Mouse (Mus musculus): ENCODE data around the gene 2010300C02Rik. TPM values are rescaled to one million over a fixed set of nuclear protein-coding genes. Genes with fewer than 3 reads are reported as not detected.

Gene 2010300C02Rik
- polyA plus RNA-seq, 1 experiment from 2014 or later, result 7.2 TPM

DNA sequence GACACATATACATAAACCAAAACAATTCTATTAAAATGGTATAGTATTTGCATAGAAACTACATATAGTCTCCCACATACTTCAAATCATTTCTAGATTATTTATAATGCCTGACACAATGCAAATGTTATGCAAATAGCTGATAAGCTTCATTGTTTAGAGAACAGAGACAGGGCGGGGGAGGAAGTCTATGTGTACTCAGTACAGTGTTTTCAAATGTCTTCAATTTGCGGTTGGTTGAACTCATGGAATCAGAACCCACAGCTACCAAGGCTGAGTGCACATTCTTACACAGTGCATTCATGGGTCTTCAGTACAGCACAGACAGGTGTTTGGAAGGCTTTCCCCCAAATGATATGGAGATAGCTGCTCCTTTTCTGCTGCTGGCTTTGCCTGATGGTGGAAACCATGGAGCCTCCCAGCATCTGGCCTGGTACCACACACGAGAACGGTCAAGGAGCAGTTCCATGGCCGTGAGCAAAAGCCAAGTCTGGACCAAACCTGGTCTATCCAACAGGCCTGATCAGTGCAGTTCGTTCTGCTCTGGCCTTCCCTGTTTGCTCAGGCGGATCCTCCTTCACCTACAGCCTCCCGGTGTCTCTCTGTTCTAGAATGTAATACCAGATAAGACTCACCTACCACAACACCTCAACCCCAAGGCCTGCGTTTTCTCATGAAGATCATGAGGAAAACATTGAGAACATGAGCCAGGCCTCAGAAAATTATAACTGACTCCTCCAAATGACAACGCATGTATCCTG, 8.1 kb downstream of the 2010300C02Rik start:
- Histone ChIP-seq H3K4me2 (replicated peaks; ENCODE audit: low read depth) (no peak overlapping the region), H3K4me3 (ENCODE audit: low read depth, low read length) (no peak overlapping the region), H3K9ac (ENCODE audit: low read depth, low read length) (no peak overlapping the region), H3K4me1 (replicated peaks; ENCODE audit: control insufficient read depth, insufficient read depth, low read length) (no peaks in the 10 kb centered on the region), H3K27me3 (replicated peaks; ENCODE audit: control insufficient read depth, insufficient read depth, low read length) (no peaks in the 10 kb centered on the region), H3K27ac (ENCODE audit: low read depth, low read length) (no peak overlapping the region; the same call in 1 of the 2 replicates), H3K9me3 (ENCODE audit: control insufficient read depth) (no peaks in the 10 kb centered on the region), H3K36me3 (ENCODE audit: control insufficient read depth, insufficient read depth) (no peaks in the 10 kb centered on the region)
- WGBS, result 61% methylated on average over 10 of the region's 10 CpGs
- no peak for TF ChIP-seq CTCF (IDR thresholded peaks at IDR 0.05; ENCODE audit: low read depth)
- ATAC-seq, result no peak

- TF ChIP-seq CTCF (IDR thresholded peaks at IDR 0.05; ENCODE audit: low read depth), result no peak
- H3K36me3 ChIP-seq (ENCODE audit: control insufficient read depth, insufficient read depth), result no peaks in the 10 kb centered on the region
- H3K4me2 ChIP-seq (replicated peaks; ENCODE audit: low read depth), result no peak overlapping the region
- H3K27me3 ChIP-seq (replicated peaks; ENCODE audit: control insufficient read depth, insufficient read depth, low read length), result no peaks in the 10 kb centered on the region
- no peak for ATAC-seq
- H3K4me1 ChIP-seq (replicated peaks; ENCODE audit: control insufficient read depth, insufficient read depth, low read length), result no peaks in the 10 kb centered on the region
- H3K4me3 ChIP-seq (ENCODE audit: low read depth, low read length), result no peak overlapping the region
- H3K9me3 ChIP-seq (ENCODE audit: control insufficient read depth), result no peaks in the 10 kb centered on the region
- 96% methylated on average over 5 of the region's 5 CpGs for WGBS
- no peak overlapping the region for H3K27ac ChIP-seq (ENCODE audit: low read depth, low read length)
- no peak overlapping the region for H3K9ac ChIP-seq (ENCODE audit: low read depth, low read length)
Observed at GRCm38 (mm10) chr1:37711082-37711481, 8.8 kb downstream of the 2010300C02Rik start.

GRCm38 (mm10) chr1:37709736-37710135, 10.1 kb downstream of the 2010300C02Rik start:
- Histone ChIP-seq H3K4me3 (ENCODE audit: low read depth, low read length) (no peak overlapping the region), H3K4me2 (replicated peaks; ENCODE audit: low read depth) (no peak overlapping the region), H3K27me3 (replicated peaks; ENCODE audit: control insufficient read depth, insufficient read depth, low read length) (no peaks in the 10 kb centered on the region), H3K27ac (ENCODE audit: low read depth, low read length) (no peak overlapping the region), H3K36me3 (ENCODE audit: control insufficient read depth, insufficient read depth) (no peaks in the 10 kb centered on the region), H3K4me1 (replicated peaks; ENCODE audit: control insufficient read depth, insufficient read depth, low read length) (no peaks in the 10 kb centered on the region), H3K9me3 (ENCODE audit: control insufficient read depth) (no peaks in the 10 kb centered on the region), H3K9ac (ENCODE audit: low read depth, low read length) (no peak overlapping the region)
- 79% methylated on average over 8 of the region's 8 CpGs for WGBS
- ATAC-seq, result no peak
- TF ChIP-seq CTCF (IDR thresholded peaks at IDR 0.05; ENCODE audit: low read depth), result no peak

DNA sequence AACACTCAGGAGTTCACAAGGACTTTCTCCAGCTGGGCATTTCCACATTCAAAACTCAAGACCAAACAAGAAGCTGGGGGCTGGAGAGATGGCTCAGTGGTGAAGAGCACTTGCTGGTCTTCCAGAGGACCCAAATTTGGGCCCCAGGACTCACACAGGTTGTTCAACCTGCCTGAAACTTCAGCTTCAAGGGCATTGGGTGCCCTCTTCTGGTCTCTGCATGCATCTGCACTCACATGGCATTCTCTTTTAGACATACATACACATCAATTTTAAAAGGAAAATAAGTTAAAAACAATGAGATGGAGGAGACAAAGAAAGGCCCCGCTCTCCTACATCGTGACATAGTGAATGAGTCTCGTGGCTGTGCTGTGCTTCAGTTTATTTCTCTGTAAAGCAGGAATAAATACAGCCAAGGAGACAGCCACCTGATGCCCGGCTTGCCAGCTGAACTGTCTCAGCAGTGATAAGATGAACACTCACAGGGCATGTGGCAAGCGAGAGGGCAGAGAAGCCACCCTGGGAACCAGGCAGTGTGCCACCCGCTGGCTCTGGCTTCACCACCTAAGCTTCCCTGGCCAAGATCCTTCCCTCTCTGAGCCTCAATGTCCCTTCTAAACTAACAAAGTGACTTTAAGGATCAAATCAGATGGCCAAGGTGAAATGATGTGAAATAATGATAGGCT, 11.5 kb downstream of the 2010300C02Rik start:
- H3K27me3 ChIP-seq (replicated peaks; ENCODE audit: control insufficient read depth, insufficient read depth, low read length), result no peaks in the 10 kb centered on the region
- no peaks in the 10 kb centered on the region for H3K9me3 ChIP-seq (ENCODE audit: control insufficient read depth)
- H3K4me3 ChIP-seq (ENCODE audit: low read depth, low read length), result no peak overlapping the region
- H3K9ac ChIP-seq (ENCODE audit: low read depth, low read length), result no peak overlapping the region
- ATAC-seq, result no peak
- TF ChIP-seq CTCF (IDR thresholded peaks at IDR 0.05; ENCODE audit: low read depth), result peak; percentile 48
- H3K4me1 ChIP-seq (replicated peaks; ENCODE audit: control insufficient read depth, insufficient read depth, low read length), result no peaks in the 10 kb centered on the region
- no peak overlapping the region for H3K27ac ChIP-seq (ENCODE audit: low read depth, low read length)
- no peak overlapping the region for H3K4me2 ChIP-seq (replicated peaks; ENCODE audit: low read depth)
- 93% methylated on average over 6 of the region's 6 CpGs for WGBS
- no peaks in the 10 kb centered on the region for H3K36me3 ChIP-seq (ENCODE audit: control insufficient read depth, insufficient read depth)

DNA sequence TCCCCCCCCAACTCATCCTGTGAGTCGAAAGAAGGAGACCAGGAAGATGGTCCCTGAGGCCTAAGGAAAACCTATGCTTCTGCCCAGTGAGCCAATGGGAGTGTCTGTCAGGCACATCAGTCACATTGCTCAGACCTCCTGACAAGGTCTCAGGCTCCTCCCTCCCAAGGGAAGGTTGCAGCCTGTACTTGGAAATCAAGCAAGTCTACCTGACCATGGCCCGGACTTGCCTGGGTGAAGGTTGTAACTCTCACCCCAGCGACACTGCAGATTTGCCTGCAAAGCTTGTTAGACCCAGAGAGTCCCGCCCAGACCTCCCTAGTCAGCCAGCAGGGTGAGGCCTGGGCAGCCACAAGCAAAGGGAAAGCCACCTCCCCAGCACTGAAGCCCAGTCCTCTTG, 17.6 kb downstream of the 2010300C02Rik start:
- no peaks in the 10 kb centered on the region for H3K9me3 ChIP-seq (ENCODE audit: control insufficient read depth)
- no peaks in the 10 kb centered on the region for H3K4me1 ChIP-seq (replicated peaks; ENCODE audit: control insufficient read depth, insufficient read depth, low read length)
- H3K27me3 ChIP-seq (replicated peaks; ENCODE audit: control insufficient read depth, insufficient read depth, low read length), result no peaks in the 10 kb centered on the region
- no peak overlapping the region for H3K4me2 ChIP-seq (replicated peaks; ENCODE audit: low read depth)
- ATAC-seq, result no peak
- no peak overlapping the region for H3K9ac ChIP-seq (ENCODE audit: low read depth, low read length)
- H3K27ac ChIP-seq (ENCODE audit: low read depth, low read length), result no peak overlapping the region
- H3K4me3 ChIP-seq (ENCODE audit: low read depth, low read length), result no peak overlapping the region
- H3K36me3 ChIP-seq (ENCODE audit: control insufficient read depth, insufficient read depth), result no peaks in the 10 kb centered on the region
- 47% methylated on average over 4 of the region's 4 CpGs for WGBS
- no peak for TF ChIP-seq CTCF (IDR thresholded peaks at IDR 0.05; ENCODE audit: low read depth)

GRCm38 (mm10) chr1:37698852-37699439, 20.9 kb downstream of the 2010300C02Rik start:
- 72% methylated on average over 5 of the region's 5 CpGs for WGBS
- Histone ChIP-seq H3K4me1 (replicated peaks; ENCODE audit: control insufficient read depth, insufficient read depth, low read length) (no peaks in the 10 kb centered on the region; the same call in 1 of the 2 replicates), H3K27ac (ENCODE audit: low read depth, low read length) (no peak overlapping the region), H3K36me3 (ENCODE audit: control insufficient read depth, insufficient read depth) (no peaks in the 10 kb centered on the region), H3K9me3 (ENCODE audit: control insufficient read depth) (no peaks in the 10 kb centered on the region), H3K4me2 (replicated peaks; ENCODE audit: low read depth) (no peak overlapping the region), H3K4me3 (ENCODE audit: low read depth, low read length) (no peak overlapping the region), H3K27me3 (replicated peaks; ENCODE audit: control insufficient read depth, insufficient read depth, low read length) (no peaks in the 10 kb centered on the region), H3K9ac (ENCODE audit: low read depth, low read length) (no peak overlapping the region)
- ATAC-seq, result no peak
- TF ChIP-seq CTCF (IDR thresholded peaks at IDR 0.05; ENCODE audit: low read depth), result no peak

All from intestine, postnatal 0 days (tissue).